Mouse (Mus musculus) spleen, embryonic (tissue): Measurements from ENCODE around the gene C8a.

ENCODE experiments used
- CTCF ChIA-PET: fragments of 350-600 bp; sonication (Branson Sonifier 250); formaldehyde crosslinking; loops from one replicate; lab custom pipeline; 2022; lab: Charles Lee

C8a gene

GRCm38 (mm10) chr4:104769602-104770001, 106.6 kb downstream of the C8a start:
- CTCF ChIA-PET: no interaction called here

- CTCF ChIA-PET: no interaction called here
Measured at GRCm38 (mm10) chr4:104768190-104768589, 108.0 kb downstream of the C8a start.

DNA sequence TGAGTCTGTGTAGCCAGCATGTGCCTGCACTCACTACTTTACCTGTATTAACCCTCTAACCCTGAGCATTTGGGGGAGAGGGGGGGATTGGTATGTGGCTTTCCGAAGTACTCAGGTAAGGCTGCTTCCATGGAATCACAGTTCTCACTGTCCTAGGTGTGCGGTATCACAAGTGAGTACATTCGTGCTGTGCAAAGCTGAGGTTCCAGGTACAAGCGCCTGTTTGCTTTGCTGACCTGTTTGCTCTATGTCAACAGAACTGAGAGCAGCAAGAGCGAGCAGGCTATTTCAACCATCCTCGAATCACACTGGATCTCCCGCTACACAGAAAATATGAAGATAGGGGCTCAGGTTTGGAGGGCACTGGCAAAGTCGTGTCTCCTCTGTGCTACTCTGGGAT, 110.1 kb downstream of the C8a start, which contains the start of gene C8b:
Gene C8b, plus strand, starts transcription at position 253 of the 400 bp plus-strand sequence.
- CTCF ChIA-PET: no interaction called here
